Mouse (Mus musculus) CH12.LX (cell line): ENCODE data around the gene Hist1h3e. TPM values are rescaled to one million over a fixed set of nuclear protein-coding genes. Genes with fewer than 3 reads are reported as not detected.

Experiments
- DNase-seq: peaks from one replicate; pipeline ENCODE4 v3.0.0-alpha.2; 2013; ENCODE audit errors: extremely low read depth
- H3K27ac ChIP-seq: 2 replicates; pipeline ENCODE4 v1.5.1; 2012; ENCODE audit warnings: low read depth, mild to moderate bottlenecking, control low read depth, moderate library complexity; ENCODE audit not compliant: insufficient read depth
- H3K27me3 ChIP-seq: replicated peaks from 2 replicates; pipeline ENCODE3; 2012; ENCODE audit warnings: inconsistent platforms
- H3K36me3 ChIP-seq, 2 experiments: replicated peaks in 1 of 2; 2 replicates each; pipeline versions ENCODE3 to v1.6.1; 2012; ENCODE audit warnings: inconsistent platforms in 1 of 2, low read length in 1 of 2, mild to moderate bottlenecking in 1 of 2, mixed read lengths in 1 of 2, moderate library complexity in 1 of 2; ENCODE audit not compliant: control insufficient read depth in 1 of 2, insufficient read depth in 1 of 2
- H3K4me1 ChIP-seq, 2 experiments: 2 replicates each; pipeline ENCODE4 v1.6.1; 2012; ENCODE audit warnings: inconsistent platforms in 1 of 2, moderate library complexity in 1 of 2; ENCODE audit not compliant: insufficient read depth in 2 of 2, control insufficient read depth in 1 of 2
- H3K4me2 ChIP-seq: 2 replicates; pipeline ENCODE4 v1.6.1; 2012; ENCODE audit warnings: low read depth, mild to moderate bottlenecking, control low read depth; ENCODE audit not compliant: poor library complexity, insufficient read depth, severe bottlenecking
- H3K4me3 ChIP-seq, 3 experiments: fragments of 150-350 bp in 1 of 3; sonication (generic) in 1 of 3; replicated peaks in 1 of 3; 2 replicates each; pipeline versions ENCODE3 to v1.5.1; 2011 to 2012; ENCODE audit warnings: low read depth in 2 of 3, low read length in 2 of 3, mild to moderate bottlenecking in 2 of 3, moderate library complexity in 2 of 3, control low read depth in 1 of 3, improper control_type of control experiment in 1 of 3, inconsistent platforms in 1 of 3, mixed read lengths in 1 of 3; ENCODE audit not compliant: poor library complexity in 1 of 3
- H3K79me2 ChIP-seq: replicated peaks from 2 replicates; pipeline ENCODE4 v1.6.1; 2012; ENCODE audit warnings: mild to moderate bottlenecking, moderate library complexity; ENCODE audit not compliant: control insufficient read depth, poor library complexity, insufficient read depth, severe bottlenecking; ENCODE audit errors: extremely low read depth
- H3K9ac ChIP-seq: 2 replicates; pipeline ENCODE4 v1.6.1; 2012; ENCODE audit warnings: low read depth, mild to moderate bottlenecking, control low read depth, moderate library complexity; ENCODE audit not compliant: insufficient read depth
- H3K9me3 ChIP-seq: replicated peaks from 2 replicates; pipeline ENCODE3; 2012; ENCODE audit warnings: low read length, inconsistent platforms, mixed read lengths
- BHLHE40 ChIP-seq: IDR thresholded peaks from 2 replicates; pipeline ENCODE4 v1.6.1; 2011; ENCODE audit warnings: mild to moderate bottlenecking, low read depth, low read length, improper control_type of control experiment
- CHD1 ChIP-seq: IDR thresholded peaks from 2 replicates; pipeline ENCODE4 v1.6.1; 2012; ENCODE audit warnings: low read depth, low read length, improper control_type of control experiment, inconsistent platforms
- CHD2 ChIP-seq: IDR thresholded peaks from 2 replicates; pipeline ENCODE4 v1.6.1; 2011; ENCODE audit warnings: low read length, improper control_type of control experiment
- CTCF ChIP-seq, 2 experiments: IDR thresholded peaks in 1 of 2; conservative IDR thresholded peaks in 1 of 2; 2 replicates each; pipeline ENCODE4 v1.5.1; 2011 to 2012; ENCODE audit warnings: low read depth in 2 of 2, low read length in 2 of 2, improper control_type of control experiment in 1 of 2, inconsistent platforms in 1 of 2, mild to moderate bottlenecking in 1 of 2, moderate library complexity in 1 of 2
- E2F4 ChIP-seq: IDR thresholded peaks from 2 replicates; pipeline ENCODE4 v1.6.1; 2011; ENCODE audit warnings: low read depth, low read length, improper control_type of control experiment; ENCODE audit not compliant: insufficient replicate concordance
- ELF1 ChIP-seq: IDR thresholded peaks from 2 replicates; pipeline ENCODE4 v1.6.1; 2014; ENCODE audit warnings: low read depth, mild to moderate bottlenecking, inconsistent platforms, low read length, improper control_type of control experiment
- HCFC1 ChIP-seq: IDR thresholded peaks from 2 replicates; pipeline ENCODE4 v1.6.1; 2012; ENCODE audit warnings: low read depth, mild to moderate bottlenecking, inconsistent platforms, low read length, improper control_type of control experiment
- IRF4 ChIP-seq: IDR thresholded peaks from 2 replicates; pipeline ENCODE4 v1.6.1; 2014; ENCODE audit warnings: low read depth, mild to moderate bottlenecking, inconsistent platforms, low read length, improper control_type of control experiment
- KAT2A ChIP-seq: IDR thresholded peaks from 2 replicates; pipeline ENCODE4 v1.6.1; 2012; ENCODE audit warnings: low read length, improper control_type of control experiment, inconsistent platforms; ENCODE audit not compliant: insufficient replicate concordance
- MAFK ChIP-seq: IDR thresholded peaks from 2 replicates; pipeline ENCODE4 v1.6.1; 2011; ENCODE audit warnings: low read length, improper control_type of control experiment; ENCODE audit not compliant: insufficient replicate concordance
- MAZ ChIP-seq: IDR thresholded peaks from 2 replicates; pipeline ENCODE4 v1.6.1; 2012; ENCODE audit warnings: low read depth, mild to moderate bottlenecking, inconsistent platforms, low read length, improper control_type of control experiment, moderate library complexity
- NRF1 ChIP-seq: IDR thresholded peaks from 2 replicates; pipeline ENCODE4 v1.6.1; 2014; ENCODE audit warnings: low read depth, mild to moderate bottlenecking, inconsistent platforms, low read length, improper control_type of control experiment, moderate library complexity
- POLR2A ChIP-seq: IDR thresholded peaks from 2 replicates; pipeline ENCODE4 v1.6.1; 2011; ENCODE audit warnings: low read depth, mild to moderate bottlenecking, improper control_type of control experiment, low read length
- RAD21 ChIP-seq: IDR thresholded peaks from 2 replicates; pipeline ENCODE4 v1.6.1; 2011; ENCODE audit warnings: low read depth, mild to moderate bottlenecking, low read length, improper control_type of control experiment, moderate library complexity
- SIN3A ChIP-seq: IDR thresholded peaks from 2 replicates; pipeline ENCODE4 v1.6.1; 2012; ENCODE audit warnings: low read length, improper control_type of control experiment, inconsistent platforms
- SMC3 ChIP-seq: IDR thresholded peaks from 2 replicates; pipeline ENCODE4 v1.6.1; 2011; ENCODE audit warnings: low read depth, low read length, improper control_type of control experiment
- TBP ChIP-seq: conservative IDR thresholded peaks from 2 replicates; pipeline ENCODE4 v1.6.1; 2011; ENCODE audit warnings: low read depth, low read length, improper control_type of control experiment
- TCF12 ChIP-seq: IDR thresholded peaks from 2 replicates; pipeline ENCODE4 v1.6.1; 2014; ENCODE audit warnings: low read depth, mild to moderate bottlenecking, inconsistent platforms, low read length, improper control_type of control experiment
- ZKSCAN1 ChIP-seq: IDR thresholded peaks from 2 replicates; pipeline ENCODE4 v1.6.1; 2012; ENCODE audit warnings: low read depth, inconsistent platforms, low read length, improper control_type of control experiment, borderline replicate concordance
- ZNF384 ChIP-seq: IDR thresholded peaks from 2 replicates; pipeline ENCODE4 v1.6.1; 2012; ENCODE audit warnings: low read depth, low read length, improper control_type of control experiment, inconsistent platforms
- dilution Hi-C: fragments of 300-500 bp; cut with MboI; formaldehyde crosslinking; loops from 2 replicates; pipeline ENCODE4 v1.14.3; 2020; ENCODE audit warnings: low sequenced_read_pairs; ENCODE audit not compliant: extremely low pct_unique_long_range_greater_than_20kb, extremely low pct_ligation_motif_present
- in situ Hi-C: fragments of 300-500 bp; cut with MboI; formaldehyde crosslinking; loops from 3 replicates; pipeline ENCODE4 v1.14.3; 2019; ENCODE audit warnings: low sequenced_read_pairs, low pct_ligation_motif_present, low pct_unique_long_range_greater_than_20kb, mixed read lengths
- polyA plus RNA-seq: library from polyadenylated mRNA; unstranded; fragments of >175 nt; gene quantifications from 2 replicates; pipeline ENCODE4 v1.2.1, GENCODE M21; 2012; ENCODE audit warnings: low read depth; ENCODE audit not compliant: insufficient read length
- total RNA-seq, 2 experiments: library from RNA; depleted of rRNA; stranded (reverse); fragments of 300-350 nt in 1 of 2; fragments of >200 nt in 1 of 2; gene quantifications; 2 replicates each; pipeline ENCODE4 v1.2.3; 2012 to 2014

The Hist1h3e gene
- total and polyA plus RNA-seq, 3 experiments, result 3.1 to 1,484 (median 24.2) TPM

- H3K27ac ChIP-seq, result peak overlapping the region; percentile 42; the same call in 1 of the 2 replicates
- H3K27me3 ChIP-seq, result no peaks in the 10 kb centered on the region
- H3K79me2 ChIP-seq, result no peaks in the 10 kb centered on the region
- H3K4me2 ChIP-seq, result peak overlapping the region; percentile 80
- peaks cover 3 to 31% of the 10 kb centered on the region in 2 experiments; a peak in 3 of 4 replicates for H3K4me1 ChIP-seq
- TF ChIP-seq E2F4, result no peak; the same call in 1 of the 2 replicates
- no peak for TF ChIP-seq BHLHE40
- TF ChIP-seq KAT2A, result peak; percentile 79; the same call in 1 of the 2 replicates
- TF ChIP-seq TBP, result peak; percentile 99
- TF ChIP-seq ZKSCAN1, result no peak
- peak; percentile 95 for TF ChIP-seq ELF1
- no peak for TF ChIP-seq RAD21
- no peak for TF ChIP-seq HCFC1
- no peak for TF ChIP-seq SMC3
- no peak for TF ChIP-seq MAZ
- TF ChIP-seq NRF1, result peak; percentile 46; the same call in 1 of the 2 replicates
- peak; percentile 96 for TF ChIP-seq MAFK
- peak; percentile 89; the same call in 1 of the 2 replicates for TF ChIP-seq CHD1
- no peak for TF ChIP-seq TCF12
- 0 out of 2 replicates have a peak, but pooled peaks have one; percentile 52 for TF ChIP-seq SIN3A
- no peak for TF ChIP-seq CHD2
- TF ChIP-seq CTCF (conservative IDR thresholded peaks at IDR 0.05 in 1 of 2, IDR thresholded peaks at IDR 0.05 in 1 of 2; ENCODE audit: low read depth in 2 of 2, low read length in 2 of 2), result no peak
- TF ChIP-seq ZNF384, result peak; percentile 24; the same call in 1 of the 2 replicates
- TF ChIP-seq POLR2A, result no peak
- TF ChIP-seq IRF4, result 0 out of 2 replicates have a peak, but pooled peaks have one; percentile 27
- dilution Hi-C loops (no loop called here), in situ Hi-C loops (loop anchor here (25.0 kb wide), 1 partner anchor 1580 kb away; the partner anchor contains the start of gene Zfp184)
- peak overlapping the region; percentile 14; the same call in 1 of the 2 replicates for H3K9ac ChIP-seq
- DNase-seq, result peak; percentile 69
- H3K4me3 ChIP-seq, result peak overlapping the region; percentile 53 to 65 (median 64)
- H3K9me3 ChIP-seq, result no peaks in the 10 kb centered on the region
- no peaks in the 10 kb centered on the region for H3K36me3 ChIP-seq
Observed at GRCm38 (mm10) chr13:23516822-23517602, 45.2 kb downstream of the Hist1h3e start.
